Mouse (Mus musculus) left cerebral cortex, postnatal 25 days (tissue): ENCODE data around the gene Magi1. TPM values are rescaled to one million over a fixed set of nuclear protein-coding genes. Genes with fewer than 3 reads are reported as not detected.
A peak's percentile ranks its signal among the peaks of the same experiment; 100 is the strongest.
"Not testable (repeated sequence)": the region's sequence is repeated elsewhere in the genome, so short reads cannot be mapped to it uniquely, and the experiment has no call there.

ENCODE experiments used
- DNase-seq, 2 experiments: peaks; one replicate each; pipeline ENCODE4 v3.0.0; 2022; ENCODE audit warnings: low spot score in 2 of 2, mixed read lengths in 1 of 2
- intact Hi-C: fragments of 180-260 bp; cut with DNase I; formaldehyde crosslinking; loops from one replicate; pipeline ENCODE4 v1.15.1; 2025
- total RNA-seq, 2 experiments: library from RNA; stranded (reverse); gene quantifications; 2 replicates each; pipeline ENCODE4 v1.2.3; 2021

Magi1 gene
- total RNA-seq, 2 experiments from 2014 or later = 86.5 to 88.3 TPM

DNA sequence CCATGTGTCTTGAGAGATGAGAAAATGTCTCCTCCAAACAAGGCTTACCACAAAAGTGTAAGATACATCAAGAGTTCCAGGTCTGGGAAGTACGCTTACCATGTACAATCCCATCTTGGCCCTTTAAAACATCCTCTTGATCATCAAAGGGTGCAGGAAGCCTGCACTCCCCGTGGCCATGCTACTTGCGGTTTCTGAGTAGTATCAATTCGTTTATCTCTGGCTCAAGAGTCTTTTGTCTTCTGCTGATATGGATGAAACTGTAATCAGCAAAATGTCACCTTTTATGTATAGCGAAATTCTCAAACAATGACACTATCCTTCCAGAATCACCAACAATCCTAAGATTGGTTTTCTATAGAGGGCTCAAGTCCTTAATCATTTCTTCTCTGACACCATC is 261.3 kb downstream of the Magi1 start:
- intact Hi-C loops = no loop called here
- no peak for DNase-seq

GRCm38 (mm10) chr6:94021239-94021962 is 262.3 kb downstream of the Magi1 start:
- intact Hi-C loops = no loop called here
- no peak for DNase-seq

DNA sequence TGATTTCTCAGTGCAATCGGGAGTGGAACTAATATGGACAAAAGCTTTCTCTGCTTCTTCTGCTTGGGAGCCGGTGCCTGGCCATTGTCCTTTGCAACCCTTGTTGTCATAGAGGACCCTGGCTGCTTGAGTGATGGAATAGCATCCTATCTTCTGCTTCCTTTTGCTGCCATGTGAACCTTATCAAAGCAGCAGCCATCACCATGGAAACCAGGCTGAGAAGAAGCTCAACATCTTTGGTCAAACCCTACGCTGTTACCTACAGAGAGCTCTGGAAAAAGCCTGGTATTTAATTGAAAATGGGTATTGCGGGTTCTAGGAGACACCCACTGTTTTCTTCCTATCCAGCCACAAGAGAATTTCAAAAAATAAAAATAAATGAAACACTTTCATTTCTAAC is 263.2 kb downstream of the Magi1 start:
- intact Hi-C loops = no loop called here
- no peak for DNase-seq

DNA sequence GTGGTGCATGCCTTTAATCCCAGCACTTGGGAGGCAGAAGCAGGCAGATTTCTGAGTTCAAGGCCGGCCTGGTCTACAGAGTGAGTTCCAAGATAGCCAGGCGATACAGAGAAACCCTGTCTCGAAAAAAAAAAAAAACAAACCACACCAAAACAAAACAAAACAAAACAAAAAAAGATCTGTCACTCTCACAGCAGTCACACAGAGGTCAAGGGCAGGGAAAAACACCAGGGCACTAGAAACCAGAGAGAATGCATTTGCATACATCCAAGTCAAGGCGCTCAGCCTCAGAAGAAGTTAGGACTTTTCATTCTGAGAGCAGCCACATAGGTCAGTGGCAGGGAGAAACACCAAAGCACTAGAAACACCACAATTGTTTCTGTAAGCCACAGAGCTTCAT is 263.8 kb downstream of the Magi1 start:
- intact Hi-C loops = no loop called here
- no peak for DNase-seq

GRCm38 (mm10) chr6:94013761-94014160 is 270.0 kb downstream of the Magi1 start:
- DNase-seq = peak in 1 of 2 experiments; percentile 61
- intact Hi-C loops = no loop called here

GRCm38 (mm10) chr6:94011947-94012346 is 271.8 kb downstream of the Magi1 start:
- no peak for DNase-seq
- intact Hi-C loops = no loop called here

- intact Hi-C loops = no loop called here
- DNase-seq = no peak
Measured at GRCm38 (mm10) chr6:94011521-94011920, 272.2 kb downstream of the Magi1 start.

GRCm38 (mm10) chr6:94008577-94008976 is 275.1 kb downstream of the Magi1 start:
- intact Hi-C loops = no loop called here
- no peak for DNase-seq

DNA sequence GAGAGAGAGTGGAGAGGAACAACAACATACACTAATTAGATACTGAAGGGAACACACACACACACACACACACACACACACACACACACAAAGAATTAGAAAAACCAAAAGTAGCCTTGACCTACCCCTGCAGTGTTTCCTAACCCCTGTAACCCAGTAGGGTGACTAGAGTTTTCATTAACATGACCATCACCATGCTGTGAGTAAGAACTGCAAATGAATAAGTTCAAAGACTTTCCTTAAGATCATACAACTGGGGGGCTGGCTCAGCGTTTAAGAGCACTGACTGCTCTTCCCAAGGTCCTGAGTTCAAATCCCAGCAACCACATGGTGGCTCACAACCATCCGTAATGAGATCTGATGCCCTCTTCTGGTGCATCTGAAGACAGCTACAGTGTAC is 280.1 kb downstream of the Magi1 start:
- DNase-seq, intact Hi-C loops: not testable (repeated sequence)

DNA sequence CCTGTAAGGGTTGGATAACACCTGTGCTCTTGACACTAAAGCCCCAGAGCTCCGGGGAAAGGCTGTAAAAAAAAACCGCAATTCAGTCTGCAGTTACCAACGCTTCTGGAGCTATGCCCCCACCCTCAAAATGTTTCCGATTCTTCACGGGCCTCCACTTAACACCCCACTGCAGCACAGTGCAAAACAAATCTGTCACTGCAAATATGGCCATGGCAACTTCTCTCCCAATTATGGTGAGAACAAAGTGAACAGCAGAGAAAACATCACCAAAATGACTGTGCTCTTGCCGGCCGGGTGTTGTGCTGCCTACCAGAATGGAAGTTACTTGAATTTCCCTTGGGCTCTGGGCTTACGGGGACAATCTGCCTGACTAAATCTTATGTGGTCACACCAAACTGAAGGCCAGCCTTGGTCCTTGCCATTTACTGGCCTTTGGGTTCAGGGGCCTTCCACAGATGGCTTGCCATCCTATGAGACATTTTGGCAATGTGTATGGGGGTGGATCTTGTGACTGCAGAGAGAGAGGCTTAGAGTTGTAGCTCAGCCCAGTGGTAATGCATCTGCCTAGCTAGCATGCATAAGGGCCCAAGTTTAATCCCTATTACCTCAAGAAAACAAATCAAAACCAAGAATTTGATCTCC is 286.8 kb downstream of the Magi1 start:
- no peak for DNase-seq
- intact Hi-C loops = no loop called here

DNA sequence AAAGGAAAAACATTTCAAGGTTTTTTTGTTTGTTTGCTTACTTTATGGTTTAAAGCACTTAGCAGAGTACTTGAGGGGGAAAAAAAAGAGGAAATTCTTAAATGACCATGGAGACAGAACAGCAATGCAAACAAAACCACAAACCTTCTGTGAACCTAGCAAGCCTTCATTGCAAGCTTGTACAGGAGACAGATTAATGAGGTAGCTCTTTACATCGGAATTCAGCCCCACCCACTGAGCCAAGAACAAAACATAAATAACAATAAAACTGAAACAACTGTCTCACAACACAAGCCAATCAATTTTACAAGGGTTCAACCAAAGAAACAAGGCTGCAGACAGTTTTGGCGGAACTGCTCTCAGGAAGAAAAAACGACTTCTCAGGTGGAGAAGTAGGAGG is 296.2 kb downstream of the Magi1 start:
- intact Hi-C loops = no loop called here
- DNase-seq = no peak

- DNase-seq = peak; percentile 18 to 40
- intact Hi-C loops = loop anchor here (2.0 kb wide), 1 partner anchor 228 kb away; no protein-coding TSS in a partner anchor
Measured at GRCm38 (mm10) chr6:93985111-93985510, 298.6 kb downstream of the Magi1 start.

GRCm38 (mm10) chr6:93983551-93983950 is 300.2 kb downstream of the Magi1 start:
- intact Hi-C loops = no loop called here
- no peak for DNase-seq

- no peak for DNase-seq
- intact Hi-C loops = no loop called here
Measured at GRCm38 (mm10) chr6:93981211-93981610, 302.5 kb downstream of the Magi1 start.

DNA sequence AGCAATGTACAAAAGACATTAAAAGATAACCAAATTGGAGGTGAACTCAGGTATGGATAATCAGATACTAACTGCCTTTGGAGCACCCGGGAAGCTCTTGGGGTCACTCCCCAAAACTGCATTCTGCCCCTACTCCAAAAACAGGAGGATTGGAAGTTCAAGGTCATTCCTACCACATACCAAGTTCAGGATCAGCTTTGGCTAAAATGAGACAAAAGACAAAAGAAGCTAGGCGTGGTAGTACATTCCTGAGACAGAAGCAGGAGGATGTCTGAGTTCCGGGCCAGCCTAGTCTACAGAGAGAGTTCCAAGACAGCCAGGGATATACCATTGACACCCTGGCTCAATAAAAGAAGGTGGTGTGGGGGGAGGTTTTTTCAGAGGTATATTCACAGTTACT is 304.5 kb downstream of the Magi1 start:
- intact Hi-C loops = no loop called here
- DNase-seq = no peak

DNA sequence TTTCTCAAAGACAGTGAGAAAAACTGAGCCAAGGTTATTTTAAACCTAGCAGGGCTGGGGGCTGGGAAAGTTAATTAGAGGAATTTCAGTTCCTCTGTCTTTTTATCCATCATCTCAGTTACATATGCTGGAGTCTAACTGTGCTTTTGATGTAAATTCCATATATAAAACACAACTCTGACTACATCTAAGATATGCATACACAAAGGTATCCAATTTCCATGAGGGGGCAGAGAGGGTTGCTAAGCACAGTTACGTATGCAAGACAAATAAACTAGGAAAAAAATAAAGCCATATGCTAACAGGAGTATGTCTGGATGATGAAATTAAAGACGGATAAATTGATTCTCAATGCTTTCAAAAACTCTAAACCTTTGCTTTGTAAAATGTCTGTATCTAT is 315.0 kb downstream of the Magi1 start:
- DNase-seq = peak in 1 of 2 experiments; percentile 35

GRCm38 (mm10) chr6:93962757-93963336 is 320.9 kb downstream of the Magi1 start:
- intact Hi-C loops = no loop called here
- DNase-seq = peak; percentile 36 to 72

More for the DNA sequence above, 315.0 kb downstream of the Magi1 start:
- intact Hi-C loops = no loop called here

GRCm38 (mm10) chr6:93961782-93962181 is 321.9 kb downstream of the Magi1 start:
- no peak for DNase-seq
- intact Hi-C loops = no loop called here

DNA sequence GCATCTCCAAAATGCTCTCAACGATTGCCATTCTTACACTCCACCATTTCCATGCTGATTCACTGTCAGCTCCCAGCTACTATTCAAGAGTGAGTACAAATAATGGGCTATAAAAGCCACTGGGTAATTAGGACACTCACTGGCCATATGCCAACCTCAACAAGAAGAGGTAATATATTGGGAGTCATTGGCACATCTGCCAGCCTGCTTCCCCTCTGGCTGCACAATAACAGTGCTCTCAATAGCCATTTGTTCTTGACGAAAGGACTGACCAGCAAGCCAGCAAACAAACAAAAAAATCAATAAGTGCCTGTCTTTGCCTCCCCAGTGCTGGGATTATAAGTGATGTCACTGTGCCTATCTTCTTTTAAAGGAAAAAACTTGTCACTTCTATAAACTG is 326.5 kb downstream of the Magi1 start:
- intact Hi-C loops = no loop called here

DNA sequence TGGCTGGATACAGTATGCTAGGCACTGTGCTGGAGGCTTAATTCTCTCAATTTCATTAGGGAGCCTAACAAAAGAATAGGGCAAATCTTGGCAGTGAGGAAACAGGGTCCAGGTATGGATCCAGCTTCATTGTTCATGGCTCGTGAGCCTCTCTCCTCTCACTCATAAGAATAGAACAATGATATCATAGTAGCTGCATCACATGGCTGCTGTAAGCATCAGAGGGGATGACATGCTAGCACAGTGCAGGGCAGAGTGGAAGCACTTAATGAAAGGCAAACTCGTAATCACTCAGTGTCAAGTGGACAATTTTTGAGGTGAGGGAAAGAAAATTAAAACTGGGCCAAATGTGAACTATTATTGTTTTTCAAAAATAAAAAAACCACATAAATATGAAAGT is 337.1 kb downstream of the Magi1 start:
- no peak for DNase-seq
- intact Hi-C loops = no loop called here

More for the DNA sequence above, 326.5 kb downstream of the Magi1 start:
- peak in 1 of 2 experiments; percentile 7 for DNase-seq

GRCm38 (mm10) chr6:93936359-93936758 is 347.4 kb downstream of the Magi1 start:
- no peak for DNase-seq
- intact Hi-C loops = no loop called here
